Mouse (Mus musculus) heart, embryonic 14.5 days (tissue): ENCODE results near the gene Pofut2. TPM values are rescaled to one million over a fixed set of nuclear protein-coding genes. Genes with fewer than 3 reads are reported as not detected.

Experiments used
- ATAC-seq: fragments of 200-750 bp; cut with Nextera tagmentation; 2 replicates; pipeline ENCODE4 v1.8.0; 2017; ENCODE audit warnings: low read depth, moderate TSS enrichment; ENCODE audit not compliant: insufficient number of reproducible peaks, insufficient read depth, low FRiP score
- H3K27ac ChIP-seq, 2 experiments: fragments of 200-500 bp in 1 of 2; fragments of 300-500 bp in 1 of 2; sonication (generic) in 1 of 2; replicated peaks in 1 of 2; 2 replicates each; pipeline ENCODE4 v1.5.1; 2012 to 2014; ENCODE audit warnings: low read depth in 2 of 2, low read length in 2 of 2, control low read depth in 1 of 2, mild to moderate bottlenecking in 1 of 2, mixed read lengths in 1 of 2; ENCODE audit not compliant: control insufficient read depth in 1 of 2, insufficient read depth in 1 of 2
- H3K27me3 ChIP-seq: fragments of 300-500 bp; sonication (generic); 2 replicates; pipeline ENCODE4 v1.6.1; 2014; ENCODE audit warnings: mild to moderate bottlenecking, low read length, control low read depth; ENCODE audit not compliant: control insufficient read depth, insufficient read depth
- H3K36me3 ChIP-seq: fragments of 300-500 bp; sonication (generic); 2 replicates; pipeline ENCODE4 v1.6.1; 2014; ENCODE audit warnings: mild to moderate bottlenecking, control low read depth, low read length, mixed read lengths; ENCODE audit not compliant: control insufficient read depth, insufficient read depth
- H3K4me1 ChIP-seq, 2 experiments: fragments of 200-500 bp in 1 of 2; fragments of 300-500 bp in 1 of 2; sonication (generic) in 1 of 2; 2 replicates each; pipeline ENCODE4 v1.6.1; 2012 to 2014; ENCODE audit warnings: low read length in 2 of 2, control low read depth in 1 of 2, mixed read lengths in 1 of 2; ENCODE audit not compliant: control insufficient read depth in 2 of 2, insufficient read depth in 2 of 2
- H3K4me2 ChIP-seq: fragments of 300-500 bp; sonication (generic); 2 replicates; pipeline ENCODE4 v1.6.1; 2014; ENCODE audit warnings: mild to moderate bottlenecking, low read length
- H3K4me3 ChIP-seq, 2 experiments: fragments of 200-500 bp in 1 of 2; fragments of 300-500 bp in 1 of 2; sonication (generic) in 1 of 2; 2 replicates each; pipeline ENCODE4 v1.5.1; 2012 to 2014; ENCODE audit warnings: low read length in 2 of 2, mild to moderate bottlenecking in 2 of 2, control low read depth in 1 of 2, low read depth in 1 of 2, moderate library complexity in 1 of 2; ENCODE audit not compliant: control insufficient read depth in 1 of 2, insufficient read depth in 1 of 2
- H3K9ac ChIP-seq: fragments of 300-500 bp; sonication (generic); 2 replicates; pipeline ENCODE4 v1.6.1; 2014; ENCODE audit warnings: mild to moderate bottlenecking, low read length
- H3K9me3 ChIP-seq: fragments of 300-500 bp; sonication (generic); 2 replicates; pipeline ENCODE4 v1.6.1; 2016; ENCODE audit warnings: low read length, control low read depth; ENCODE audit not compliant: control insufficient read depth
- WGBS: fragments of 180-500 bp; shearing (Covaris S2); extraction: QIAGEN DNeasy Blood & Tissue Kit; methylation state at CpG from one replicate; pipeline ENCODE4 v1.1.7; 2014; 5-methylcytosine and 5-hydroxymethylcytosine counted together
- polyA plus RNA-seq: library from polyadenylated mRNA; unstranded; fragments of >200 nt; fragmentation: Nextera tagmentation; extraction: Ambion mirVana; gene quantifications from 2 replicates; pipeline ENCODE4 v1.2.1, GENCODE M21; 2014

Pofut2 gene
- polyA plus RNA-seq, 1 experiment from 2014 or later = 105 TPM

DNA sequence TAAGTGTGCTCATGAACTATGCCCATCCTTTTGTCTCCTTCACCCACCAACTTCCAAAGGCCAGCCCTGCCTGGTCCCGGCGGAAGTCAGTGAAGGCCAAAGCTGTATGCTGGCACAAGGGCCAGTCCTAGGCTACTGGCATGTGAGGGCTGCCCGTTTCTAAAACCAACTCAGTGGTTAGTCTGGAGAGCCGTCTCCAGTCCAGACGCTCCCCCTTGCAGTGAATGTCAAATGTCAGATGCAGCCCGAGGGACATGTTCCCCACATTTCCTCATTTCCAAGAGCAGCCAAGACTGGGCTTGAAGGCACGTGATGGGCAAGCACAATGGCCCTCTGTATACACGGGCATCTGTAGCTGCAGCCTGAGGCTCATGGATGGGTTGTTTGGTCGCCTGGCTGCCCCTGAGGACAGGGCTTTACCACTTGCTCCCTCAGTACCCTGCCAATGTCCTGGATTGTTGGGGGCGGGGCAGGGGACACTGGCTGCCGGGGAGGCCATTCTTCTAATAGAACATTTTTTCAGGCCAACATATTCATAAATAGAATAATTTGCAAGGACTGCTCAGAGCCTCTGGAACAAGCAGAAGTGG lies 15.4 kb upstream of the Pofut2 start:
- ATAC-seq = no peak
- Histone ChIP-seq H3K27ac (no peak overlapping the region), H3K4me1 (no peaks in the 10 kb centered on the region; a peak in 1 of 4 replicates)

GRCm38 (mm10) chr10:77244777-77245176 lies 14.2 kb upstream of the Pofut2 start:
- H3K9me3 ChIP-seq = no peaks in the 10 kb centered on the region
- no peak for ATAC-seq
- no peak overlapping the region for H3K4me2 ChIP-seq
- no peaks in the 10 kb centered on the region; a peak in 1 of 4 replicates for H3K4me1 ChIP-seq
- no peak overlapping the region for H3K27ac ChIP-seq
- H3K4me3 ChIP-seq = no peak overlapping the region
- no peaks in the 10 kb centered on the region for H3K36me3 ChIP-seq
- WGBS = 94% methylated on average over 6 of the region's 6 CpGs
- no peaks in the 10 kb centered on the region for H3K27me3 ChIP-seq
- H3K9ac ChIP-seq = no peak overlapping the region

More for the DNA sequence above, 15.4 kb upstream of the Pofut2 start:
- H3K9me3 ChIP-seq = no peaks in the 10 kb centered on the region
- no peak overlapping the region for H3K4me2 ChIP-seq
- no peak overlapping the region for H3K9ac ChIP-seq
- 78% methylated on average over 11 of the region's 11 CpGs for WGBS
- H3K4me3 ChIP-seq = no peak overlapping the region
- H3K27me3 ChIP-seq = no peaks in the 10 kb centered on the region
- no peaks in the 10 kb centered on the region for H3K36me3 ChIP-seq

GRCm38 (mm10) chr10:77247048-77247447 lies 12.0 kb upstream of the Pofut2 start:
- H3K27ac ChIP-seq = no peak overlapping the region
- H3K4me3 ChIP-seq = no peak overlapping the region
- WGBS = 77% methylated on average over 5 of the region's 5 CpGs
- H3K27me3 ChIP-seq = no peaks in the 10 kb centered on the region
- ATAC-seq = no peak
- H3K36me3 ChIP-seq = no peaks in the 10 kb centered on the region
- no peaks in the 10 kb centered on the region for H3K9me3 ChIP-seq
- H3K9ac ChIP-seq = no peak overlapping the region
- no peak overlapping the region for H3K4me2 ChIP-seq
- H3K4me1 ChIP-seq = peaks cover 13 to 16% of the 10 kb centered on the region in 2 experiments

DNA sequence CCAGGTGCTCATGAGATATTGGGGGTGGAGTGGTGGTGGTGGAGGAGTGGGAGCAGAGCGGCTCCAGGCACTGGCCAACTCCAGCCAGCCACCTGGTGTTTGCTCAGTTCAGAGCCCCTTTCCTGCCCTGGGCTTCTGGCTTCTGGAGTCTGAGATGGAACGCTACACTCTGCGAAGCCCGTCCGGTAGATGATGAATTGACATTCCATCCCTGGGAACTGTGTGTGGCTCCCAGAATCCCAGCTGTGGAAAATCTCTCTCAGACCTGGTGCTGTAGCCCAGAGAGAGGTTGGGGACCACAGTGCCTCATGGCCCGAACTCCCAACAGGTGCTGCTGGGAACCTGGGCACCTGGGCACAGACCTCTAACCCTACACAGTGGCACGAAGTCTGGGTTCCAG lies 11.3 kb upstream of the Pofut2 start:
- WGBS = 63% methylated on average over 7 of the region's 7 CpGs
- no peak overlapping the region for H3K27ac ChIP-seq
- H3K4me1 ChIP-seq = peaks cover 18 to 22% of the 10 kb centered on the region in 2 experiments

GRCm38 (mm10) chr10:77251223-77251783 lies 7.7 kb upstream of the Pofut2 start:
- peak overlapping the region; percentile 0 to 5; a peak in 1 of 4 replicates for H3K4me3 ChIP-seq
- peaks cover 19 to 23% of the 10 kb centered on the region in 2 experiments for H3K4me1 ChIP-seq
- H3K4me2 ChIP-seq = peak overlapping the region; percentile 46
- no peak for ATAC-seq
- no peaks in the 10 kb centered on the region for H3K36me3 ChIP-seq
- peak overlapping the region; percentile 55 to 73 for H3K27ac ChIP-seq
- H3K27me3 ChIP-seq = no peaks in the 10 kb centered on the region
- 49% methylated on average over 18 of the region's 18 CpGs for WGBS
- H3K9me3 ChIP-seq = no peaks in the 10 kb centered on the region
- H3K9ac ChIP-seq = peak overlapping the region; percentile 40; the same call in 1 of the 2 replicates

More for the DNA sequence above, 11.3 kb upstream of the Pofut2 start:
- H3K4me3 ChIP-seq = no peak overlapping the region
- H3K4me2 ChIP-seq = no peak overlapping the region
- H3K27me3 ChIP-seq = no peaks in the 10 kb centered on the region
- no peaks in the 10 kb centered on the region for H3K36me3 ChIP-seq
- no peaks in the 10 kb centered on the region for H3K9me3 ChIP-seq
- no peak overlapping the region for H3K9ac ChIP-seq
- ATAC-seq = no peak

GRCm38 (mm10) chr10:77251784-77252539 lies 7.1 kb upstream of the Pofut2 start:
- H3K9me3 ChIP-seq = no peaks in the 10 kb centered on the region
- H3K4me1 ChIP-seq = peaks cover 19 to 23% of the 10 kb centered on the region in 2 experiments
- H3K4me2 ChIP-seq = peak overlapping the region; percentile 46
- no peaks in the 10 kb centered on the region for H3K27me3 ChIP-seq
- H3K36me3 ChIP-seq = no peaks in the 10 kb centered on the region
- peak; percentile 36; the same call in 1 of the 2 replicates for ATAC-seq
- H3K27ac ChIP-seq = peak overlapping the region; percentile 55 to 73
- 44% methylated on average over 18 of the region's 18 CpGs for WGBS
- peak overlapping the region in 1 of 2 experiments; percentile 5; a peak in 1 of 4 replicates for H3K4me3 ChIP-seq
- H3K9ac ChIP-seq = peak overlapping the region; percentile 40; the same call in 1 of the 2 replicates

- Histone ChIP-seq H3K9me3 (no peaks in the 10 kb centered on the region), H3K27me3 (no peaks in the 10 kb centered on the region), H3K9ac (peak overlapping the region; percentile 35; the same call in 1 of the 2 replicates), H3K4me1 (peaks cover 19 to 23% of the 10 kb centered on the region in 2 experiments), H3K27ac (peak overlapping the region in 1 of 2 experiments; percentile 73; a peak in 2 of 4 replicates), H3K4me2 (0 out of 2 replicates have a peak overlapping the region, but pooled peaks have one; percentile 46), H3K4me3 (no peak overlapping the region), H3K36me3 (no peaks in the 10 kb centered on the region)
- 1% methylated on average over 4 of the region's 4 CpGs for WGBS
- 0 out of 2 replicates have a peak, but pooled peaks have one; percentile 31 for ATAC-seq
Observed at GRCm38 (mm10) chr10:77252790-77253189, 6.2 kb upstream of the Pofut2 start.
